Mouse (Mus musculus) lung, embryonic 14.5 days (tissue): ENCODE measurements around the gene Wdr43. TPM values are rescaled to one million over a fixed set of nuclear protein-coding genes. Genes with fewer than 3 reads are reported as not detected.

Experiments used
- ATAC-seq: fragments of 200-750 bp; cut with Nextera tagmentation; 2 replicates; pipeline ENCODE4 v1.8.0; 2017; ENCODE audit warnings: mild to moderate bottlenecking, moderate TSS enrichment, moderate library complexity; ENCODE audit not compliant: insufficient read depth
- DNase-seq: peaks from one replicate; pipeline ENCODE4 v3.0.0-alpha.2; 2015
- H3K27ac ChIP-seq: fragments of 300-500 bp; sonication (generic); 2 replicates; pipeline ENCODE4 v1.5.1; 2014; ENCODE audit warnings: low read depth, mild to moderate bottlenecking, moderate library complexity
- H3K27me3 ChIP-seq: fragments of 300-500 bp; sonication (generic); 2 replicates; pipeline ENCODE4 v1.6.1; 2014; ENCODE audit warnings: low read length, control low read depth; ENCODE audit not compliant: insufficient read depth
- H3K36me3 ChIP-seq: fragments of 300-500 bp; sonication (generic); 2 replicates; pipeline ENCODE4 v1.6.1; 2014; ENCODE audit warnings: control low read depth; ENCODE audit not compliant: insufficient read depth
- H3K4me1 ChIP-seq: fragments of 300-500 bp; sonication (generic); 2 replicates; pipeline ENCODE4 v1.6.1; 2014; ENCODE audit warnings: antibody characterized with exemption, control low read depth; ENCODE audit not compliant: insufficient read depth
- H3K4me2 ChIP-seq: fragments of 300-500 bp; sonication (generic); 2 replicates; pipeline ENCODE4 v1.6.1; 2014; ENCODE audit warnings: mild to moderate bottlenecking
- H3K4me3 ChIP-seq: fragments of 300-500 bp; sonication (generic); 2 replicates; pipeline ENCODE4 v1.5.1; 2014; ENCODE audit warnings: low read depth, low read length
- H3K9ac ChIP-seq: fragments of 300-500 bp; sonication (generic); 2 replicates; pipeline ENCODE4 v1.6.1; 2014
- H3K9me3 ChIP-seq: fragments of 300-500 bp; sonication (generic); 2 replicates; pipeline ENCODE4 v1.6.1; 2016; ENCODE audit warnings: low read depth, low read length, control low read depth
- CTCF ChIP-seq: IDR thresholded peaks from 2 replicates; pipeline ENCODE4 v1.5.1; 2016; ENCODE audit warnings: antibody characterized with exemption, low read depth
- WGBS: fragments of 180-500 bp; shearing (Covaris S2); extraction: QIAGEN DNeasy Blood & Tissue Kit; methylation state at CpG from one replicate; pipeline ENCODE4 v1.1.7; 2014; 5-methylcytosine and 5-hydroxymethylcytosine counted together
- polyA plus RNA-seq: library from polyadenylated mRNA; unstranded; fragments of >200 nt; fragmentation: Nextera tagmentation; extraction: Ambion mirVana; gene quantifications from 2 replicates; pipeline ENCODE4 v1.2.1, GENCODE M21; 2014

The Wdr43 gene
- polyA plus RNA-seq, 1 experiment from 2014 or later = 102 TPM

- H3K4me1 ChIP-seq = peaks cover 8% of the 10 kb centered on the region
- H3K4me2 ChIP-seq = no peak overlapping the region
- H3K9ac ChIP-seq = no peak overlapping the region
- H3K27me3 ChIP-seq = no peaks in the 10 kb centered on the region
- peak; percentile 70 for DNase-seq
- H3K36me3 ChIP-seq = no peaks in the 10 kb centered on the region
- WGBS = 56% methylated on average over 11 of the region's 11 CpGs
- H3K27ac ChIP-seq = no peak overlapping the region
- no peak for ATAC-seq
- TF ChIP-seq CTCF = no peak
- no peak overlapping the region for H3K4me3 ChIP-seq
- no peaks in the 10 kb centered on the region for H3K9me3 ChIP-seq
These were observed 75.7 kb downstream of the Wdr43 start for GRCm38 (mm10) chr17:71691361-71691875.

GRCm38 (mm10) chr17:71693313-71693712 is 77.6 kb downstream of the Wdr43 start:
- Histone ChIP-seq H3K4me1 (peaks cover 8% of the 10 kb centered on the region), H3K9ac (no peak overlapping the region), H3K27ac (no peak overlapping the region), H3K4me2 (no peak overlapping the region), H3K4me3 (no peak overlapping the region), H3K36me3 (no peaks in the 10 kb centered on the region), H3K9me3 (no peaks in the 10 kb centered on the region), H3K27me3 (no peaks in the 10 kb centered on the region)
- ATAC-seq = no peak
- WGBS = 37% methylated on average over 5 of the region's 5 CpGs
- DNase-seq = peak; percentile 66
- no peak for TF ChIP-seq CTCF

DNA sequence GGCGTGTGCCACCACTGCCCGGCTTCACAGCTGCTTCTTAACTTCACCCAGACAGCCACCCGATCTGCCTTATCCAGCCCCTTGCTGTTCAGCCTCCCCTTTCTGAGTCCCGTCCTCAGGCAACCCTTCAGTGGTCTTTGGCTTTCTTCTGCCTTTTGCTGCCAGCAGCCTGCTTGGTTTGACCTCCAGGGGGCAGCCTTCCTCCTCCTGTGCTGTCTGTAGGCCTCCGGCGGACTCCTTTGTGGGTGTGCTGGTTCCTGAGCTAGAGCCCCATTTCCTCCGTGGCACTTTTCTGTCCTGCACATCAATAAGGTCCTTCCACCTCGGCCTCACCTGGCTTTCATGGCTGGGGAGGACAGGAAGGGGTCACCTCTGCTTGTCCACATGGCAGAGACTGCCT is 78.1 kb downstream of the Wdr43 start:
- TF ChIP-seq CTCF = peak; percentile 56
- H3K36me3 ChIP-seq = no peaks in the 10 kb centered on the region
- H3K27me3 ChIP-seq = no peaks in the 10 kb centered on the region
- H3K4me2 ChIP-seq = no peak overlapping the region
- peak; percentile 34 for DNase-seq
- ATAC-seq = no peak
- no peak overlapping the region for H3K4me3 ChIP-seq
- 62% methylated on average over 8 of the region's 8 CpGs for WGBS
- H3K9ac ChIP-seq = no peak overlapping the region
- H3K4me1 ChIP-seq = peaks cover 8% of the 10 kb centered on the region
- H3K9me3 ChIP-seq = no peaks in the 10 kb centered on the region
- H3K27ac ChIP-seq = no peak overlapping the region

DNA sequence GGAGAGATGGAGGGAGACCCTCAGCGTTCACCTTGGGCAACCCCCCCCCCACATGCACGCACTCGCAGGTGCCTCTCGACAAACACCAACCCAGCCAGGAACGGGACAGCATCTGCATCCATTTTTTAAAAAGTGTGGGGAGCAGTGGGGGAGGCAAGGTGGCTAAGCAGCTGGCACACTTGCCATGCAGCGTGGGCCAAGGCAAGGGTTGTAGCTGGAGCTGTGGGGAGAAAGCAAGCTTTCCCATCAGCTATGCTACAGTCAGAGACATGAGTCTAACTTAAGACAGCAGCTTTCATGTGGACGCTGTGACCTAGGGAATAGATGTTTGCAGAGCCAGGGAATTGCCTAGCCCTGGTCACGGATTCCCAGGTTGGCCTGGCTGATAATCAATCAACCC is 79.5 kb downstream of the Wdr43 start:
- H3K9ac ChIP-seq = no peak overlapping the region
- H3K27me3 ChIP-seq = no peaks in the 10 kb centered on the region
- no peaks in the 10 kb centered on the region for H3K36me3 ChIP-seq
- H3K27ac ChIP-seq = no peak overlapping the region
- peaks cover 8% of the 10 kb centered on the region for H3K4me1 ChIP-seq
- H3K9me3 ChIP-seq = no peaks in the 10 kb centered on the region
- TF ChIP-seq CTCF = no peak
- ATAC-seq (no peak), DNase-seq (no peak)
- H3K4me2 ChIP-seq = no peak overlapping the region
- no peak overlapping the region for H3K4me3 ChIP-seq
- 74% methylated on average over 8 of the region's 8 CpGs for WGBS

DNA sequence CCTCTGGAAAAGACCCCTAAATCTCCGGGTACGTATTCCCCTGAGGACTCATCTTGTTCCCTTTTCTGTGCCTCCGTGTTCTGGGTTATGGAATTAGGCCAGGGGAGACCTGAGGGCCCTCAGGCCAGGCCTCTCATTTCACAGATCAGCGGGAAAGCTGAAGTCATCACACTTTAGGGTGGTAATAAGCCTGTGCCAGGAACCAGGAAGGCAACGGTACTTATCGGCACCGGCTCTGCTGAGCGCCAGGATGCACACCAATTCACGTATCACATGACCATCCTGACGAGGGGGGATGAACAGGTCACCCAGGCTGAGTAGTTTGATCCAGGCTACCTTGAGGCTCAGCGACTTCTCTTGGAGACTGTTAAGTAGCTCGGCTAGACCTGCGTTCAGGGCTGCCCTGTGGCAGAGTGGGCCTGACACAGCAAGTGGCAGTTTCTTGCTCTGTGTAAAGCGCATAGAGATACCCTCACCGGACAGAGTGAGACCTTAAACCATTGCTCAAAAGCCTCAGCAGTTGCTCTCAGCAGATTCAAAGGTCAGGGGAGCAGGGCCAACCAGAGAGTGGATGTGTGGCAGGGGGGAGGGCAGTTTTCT is 80.1 kb downstream of the Wdr43 start:
- DNase-seq = no peak
- Histone ChIP-seq H3K4me1 (peaks cover 8% of the 10 kb centered on the region), H3K4me3 (no peak overlapping the region), H3K9me3 (no peaks in the 10 kb centered on the region), H3K4me2 (no peak overlapping the region), H3K36me3 (no peaks in the 10 kb centered on the region), H3K9ac (no peak overlapping the region), H3K27me3 (no peaks in the 10 kb centered on the region), H3K27ac (no peak overlapping the region)
- WGBS = 73% methylated on average over 15 of the region's 15 CpGs
- no peak for ATAC-seq
- TF ChIP-seq CTCF = no peak

- H3K9me3 ChIP-seq = no peaks in the 10 kb centered on the region
- H3K27ac ChIP-seq = no peak overlapping the region
- TF ChIP-seq CTCF = no peak
- no peaks in the 10 kb centered on the region for H3K36me3 ChIP-seq
- no peak overlapping the region for H3K4me3 ChIP-seq
- no peak overlapping the region for H3K4me2 ChIP-seq
- peaks cover 4% of the 10 kb centered on the region for H3K4me1 ChIP-seq
- no peaks in the 10 kb centered on the region for H3K27me3 ChIP-seq
- WGBS = 62% methylated on average over 5 of the region's 5 CpGs
- DNase-seq (no peak), ATAC-seq (no peak)
- no peak overlapping the region for H3K9ac ChIP-seq
These were observed 80.7 kb downstream of the Wdr43 start for GRCm38 (mm10) chr17:71696396-71696795.

DNA sequence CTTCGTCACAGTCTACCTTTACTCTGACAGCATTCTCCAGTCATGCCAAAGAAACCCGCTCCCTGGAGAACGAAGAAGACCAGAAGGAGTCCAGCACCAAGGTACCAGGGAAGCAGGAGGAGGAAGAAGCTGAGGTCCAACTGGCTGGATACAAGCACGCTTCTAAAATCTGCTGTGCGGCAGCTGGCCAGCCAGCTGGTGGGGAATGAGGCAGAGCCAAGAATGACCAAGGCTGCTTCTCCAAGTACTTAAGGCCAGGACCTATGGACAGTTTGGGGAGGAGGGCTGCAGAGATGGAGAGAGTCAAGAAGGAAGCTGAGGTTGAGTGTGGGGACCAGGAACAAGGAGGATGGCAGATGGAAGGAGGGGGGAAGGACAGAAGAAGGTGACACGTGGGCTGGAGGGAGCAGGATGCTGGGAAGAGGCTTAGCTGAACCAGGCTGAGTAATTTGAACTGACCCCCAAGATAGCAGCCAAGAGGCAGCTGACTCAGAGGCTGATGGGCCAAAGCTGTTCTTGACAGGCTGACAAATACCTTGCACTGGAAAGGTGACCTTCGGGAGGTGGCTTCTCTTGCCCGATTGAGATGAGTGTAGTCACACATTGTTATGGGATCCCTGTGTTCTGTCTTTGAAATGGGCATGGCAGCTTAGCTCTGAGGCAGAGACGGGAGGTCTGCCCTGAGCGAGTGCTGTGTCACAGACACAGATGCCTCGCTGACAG is 82.4 kb downstream of the Wdr43 start:
- Histone ChIP-seq H3K27me3 (no peaks in the 10 kb centered on the region), H3K36me3 (no peaks in the 10 kb centered on the region), H3K9me3 (no peaks in the 10 kb centered on the region), H3K4me1 (no peaks in the 10 kb centered on the region), H3K4me3 (no peak overlapping the region), H3K27ac (no peak overlapping the region), H3K9ac (no peak overlapping the region), H3K4me2 (no peak overlapping the region)
- DNase-seq = peak; percentile 71
- ATAC-seq = peak; percentile 75; the same call in 1 of the 2 replicates
- WGBS = 44% methylated on average over 11 of the region's 11 CpGs
- no peak for TF ChIP-seq CTCF
